Mouse (Mus musculus) liver, embryonic 15.5 days (tissue): Measurements from ENCODE around the gene Mkln1. TPM values are rescaled to one million over a fixed set of nuclear protein-coding genes. Genes with fewer than 3 reads are reported as not detected.

Experiments
- ATAC-seq: fragments of 200-750 bp; cut with Nextera tagmentation; 2 replicates; pipeline ENCODE4 v1.8.0; 2017; ENCODE audit warnings: moderate number of reproducible peaks, mild to moderate bottlenecking, moderate library complexity; ENCODE audit not compliant: insufficient read depth
- H3K27ac ChIP-seq: fragments of 300-500 bp; sonication (generic); replicated peaks from 2 replicates; pipeline ENCODE4 v1.5.1; 2015; ENCODE audit warnings: mild to moderate bottlenecking, inconsistent platforms
- H3K27me3 ChIP-seq: fragments of 300-500 bp; sonication (generic); 2 replicates; pipeline ENCODE4 v1.6.1; 2015; ENCODE audit warnings: mild to moderate bottlenecking, inconsistent platforms
- H3K36me3 ChIP-seq: fragments of 300-500 bp; sonication (generic); replicated peaks from 2 replicates; pipeline ENCODE4 v1.6.1; 2015; ENCODE audit warnings: moderate library complexity, mild to moderate bottlenecking, inconsistent platforms
- H3K4me1 ChIP-seq: fragments of 300-500 bp; sonication (generic); replicated peaks from 2 replicates; pipeline ENCODE4 v1.6.1; 2015; ENCODE audit warnings: inconsistent platforms
- H3K4me2 ChIP-seq: fragments of 300-500 bp; sonication (generic); 2 replicates; pipeline ENCODE4 v1.6.1; 2015; ENCODE audit warnings: moderate library complexity, mild to moderate bottlenecking, inconsistent platforms
- H3K4me3 ChIP-seq: fragments of 300-500 bp; sonication (generic); replicated peaks from 2 replicates; pipeline ENCODE4 v1.5.1; 2015; ENCODE audit warnings: mild to moderate bottlenecking, inconsistent platforms
- H3K9ac ChIP-seq: fragments of 300-500 bp; sonication (generic); 2 replicates; pipeline ENCODE4 v1.6.1; 2015; ENCODE audit warnings: moderate library complexity, mild to moderate bottlenecking, inconsistent platforms
- H3K9me3 ChIP-seq: fragments of 300-500 bp; sonication (generic); replicated peaks from 2 replicates; pipeline ENCODE4 v1.6.1; 2016; ENCODE audit warnings: inconsistent platforms
- WGBS: fragments of 180-500 bp; shearing (Covaris S2); methylation state at CpG from one replicate; pipeline ENCODE4 v1.1.7; 2015; ENCODE audit warnings: mixed read lengths; ENCODE audit not compliant: insufficient replicate concordance; 5-methylcytosine and 5-hydroxymethylcytosine counted together
- polyA plus RNA-seq: library from polyadenylated mRNA; unstranded; fragments of >200 nt; fragmentation: Nextera tagmentation; extraction: Ambion mirVana; gene quantifications from 2 replicates; pipeline ENCODE4 v1.2.1, GENCODE M21; 2015

Mkln1 gene
- 126 and 133 TPM in 2 replicates for polyA plus RNA-seq

DNA sequence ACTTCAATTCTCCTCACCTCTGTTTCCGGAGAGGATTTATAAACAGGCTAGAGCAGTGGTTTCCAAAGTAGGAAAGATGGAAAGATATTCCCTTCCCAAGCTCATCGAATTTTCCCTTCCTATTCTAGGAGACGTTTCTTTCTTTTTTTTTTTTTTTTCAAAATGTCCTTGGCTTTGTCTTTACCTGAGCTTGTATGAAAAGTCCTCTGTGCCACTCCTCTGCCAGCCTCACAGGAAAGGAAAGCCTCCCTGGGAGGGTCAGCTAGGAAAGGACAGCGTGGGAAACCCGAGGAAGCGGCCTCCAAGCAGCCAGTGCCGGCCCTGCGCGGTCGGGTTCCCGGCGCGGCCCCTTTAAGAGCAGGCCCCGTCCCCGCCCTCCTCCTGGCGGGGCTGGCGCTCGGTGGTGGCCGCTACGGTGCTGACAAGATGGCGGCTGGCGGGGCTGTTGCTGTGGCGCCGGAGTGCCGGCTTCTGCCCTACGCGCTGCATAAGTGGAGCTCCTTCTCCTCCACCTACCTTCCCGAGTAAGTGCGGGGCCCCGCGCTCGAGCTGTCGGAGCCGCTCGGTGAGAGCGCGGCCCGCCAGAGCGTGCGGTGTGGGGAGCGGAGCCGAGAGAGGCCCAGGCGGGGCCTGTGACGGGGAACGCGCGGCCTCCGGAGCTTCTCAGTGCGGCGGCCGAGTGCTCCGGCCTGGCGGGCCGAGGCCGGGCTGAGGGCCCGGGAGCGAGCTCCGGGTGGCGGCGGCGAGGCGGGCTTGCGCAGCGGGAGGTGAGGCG is at the start of gene Mkln1:
TSS of gene Mkln1 (plus strand) at position 305 of the 775 bp plus-strand sequence.
- peak within 1 kb of the TSS; percentile 77 for H3K4me2 ChIP-seq
- peaks cover 49% of the 10 kb centered on the region for H3K4me1 ChIP-seq
- peak within 1 kb of the TSS; percentile 93 for H3K27ac ChIP-seq
- no peaks in the 10 kb centered on the region for H3K27me3 ChIP-seq
- H3K9me3 ChIP-seq, result no peaks in the 10 kb centered on the region
- no peaks in the 10 kb centered on the region for H3K36me3 ChIP-seq
- ATAC-seq, result peak; percentile 96
- peak within 1 kb of the TSS; percentile 99 for H3K9ac ChIP-seq
- WGBS, result under 1% methylated on average over 65 of the region's 65 CpGs
- peak within 1 kb of the TSS; percentile 97 for H3K4me3 ChIP-seq

DNA sequence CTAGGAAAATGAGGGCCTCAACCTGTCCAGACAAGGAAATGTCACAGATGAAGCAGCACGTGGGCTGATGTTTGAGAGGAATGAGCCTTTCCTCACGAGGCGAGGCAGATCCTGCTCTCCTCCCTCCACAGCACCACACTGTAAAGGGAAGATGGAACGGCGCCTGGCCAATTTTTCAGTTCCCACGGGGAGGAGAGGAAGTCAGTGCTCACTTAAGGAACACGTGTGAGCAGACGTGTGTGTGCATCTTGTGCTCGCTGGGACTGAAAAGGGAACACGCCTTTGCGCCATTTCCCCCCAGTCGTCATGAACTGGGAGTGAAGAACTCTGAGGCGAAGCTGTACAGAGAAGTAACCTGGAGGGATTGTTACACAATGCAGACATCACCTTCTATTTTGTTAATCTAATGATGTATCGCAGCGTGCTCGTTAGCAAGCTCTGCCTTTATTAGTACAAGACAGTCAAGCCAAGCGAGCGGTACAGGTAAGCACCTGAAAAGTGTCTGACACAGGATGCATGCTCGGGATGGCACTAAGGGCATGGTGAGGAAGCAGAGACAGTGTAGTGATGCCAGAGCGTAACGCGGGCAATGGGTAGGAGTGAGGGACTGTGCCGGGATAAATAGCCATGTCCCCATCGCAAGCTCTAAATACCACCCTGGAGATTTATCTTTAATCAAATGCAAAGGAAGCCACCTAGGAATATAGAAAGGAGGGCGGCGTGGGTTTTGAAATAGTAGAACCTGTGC is 41.9 kb upstream of the Mkln1 start:
- no peak overlapping the region for H3K27ac ChIP-seq
- H3K9ac ChIP-seq, result no peak overlapping the region
- WGBS, result 72% methylated on average over 26 of the region's 26 CpGs
- no peaks in the 10 kb centered on the region for H3K36me3 ChIP-seq
- no peaks in the 10 kb centered on the region for H3K4me1 ChIP-seq
- H3K4me2 ChIP-seq, result no peak overlapping the region
- no peaks in the 10 kb centered on the region for H3K27me3 ChIP-seq
- H3K9me3 ChIP-seq, result no peaks in the 10 kb centered on the region
- no peak for ATAC-seq
- no peak overlapping the region for H3K4me3 ChIP-seq

DNA sequence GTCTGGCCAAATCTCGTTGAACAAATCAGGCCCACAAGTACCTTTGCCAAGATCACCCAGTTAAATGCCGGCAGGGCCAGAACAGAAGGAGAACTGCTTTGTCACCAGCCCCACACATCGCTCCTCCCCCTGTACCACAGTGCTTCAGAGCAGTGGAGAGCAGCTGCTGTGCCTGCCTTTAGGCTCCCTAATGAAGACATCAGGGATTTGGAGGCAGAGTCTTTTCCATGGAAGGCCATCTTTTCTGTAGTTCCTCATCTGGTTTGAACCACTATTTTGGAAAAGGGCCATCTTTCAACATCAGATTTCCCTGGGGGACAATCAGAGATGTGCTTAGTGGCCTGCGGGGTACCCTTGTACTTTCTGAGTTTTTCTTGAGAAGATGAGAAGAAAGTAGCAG is 41.2 kb upstream of the Mkln1 start:
- ATAC-seq, result no peak
- Histone ChIP-seq H3K4me2 (no peak overlapping the region), H3K4me1 (no peaks in the 10 kb centered on the region), H3K4me3 (no peak overlapping the region), H3K27ac (no peak overlapping the region), H3K27me3 (no peaks in the 10 kb centered on the region), H3K9me3 (no peaks in the 10 kb centered on the region), H3K9ac (no peak overlapping the region), H3K36me3 (no peaks in the 10 kb centered on the region)
- 67% methylated on average over 4 of the region's 4 CpGs for WGBS

DNA sequence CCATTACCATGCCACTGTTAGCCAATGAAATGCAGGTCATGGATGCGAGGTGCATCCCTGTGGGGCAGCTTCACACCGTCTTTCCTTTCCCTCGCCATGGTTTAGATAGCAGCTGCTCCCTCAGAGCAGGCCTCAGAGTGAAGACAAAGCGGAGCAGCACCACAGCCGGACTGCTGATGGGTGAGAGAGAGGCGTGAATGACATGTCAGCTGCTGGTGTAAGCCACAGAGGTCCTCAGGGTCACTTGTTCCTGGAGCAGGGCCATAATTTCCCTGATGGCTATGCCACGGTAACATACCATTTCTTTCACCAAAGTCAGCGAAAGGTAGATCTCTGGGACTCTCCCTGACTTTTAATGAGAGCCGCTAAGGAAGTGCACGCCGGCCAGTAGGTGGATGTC is 35.9 kb upstream of the Mkln1 start:
- ATAC-seq, result no peak
- WGBS, result 62% methylated on average over 11 of the region's 11 CpGs
- Histone ChIP-seq H3K27ac (no peak overlapping the region), H3K4me3 (no peak overlapping the region), H3K9me3 (no peaks in the 10 kb centered on the region), H3K4me1 (no peaks in the 10 kb centered on the region), H3K9ac (no peak overlapping the region), H3K36me3 (no peaks in the 10 kb centered on the region), H3K27me3 (no peaks in the 10 kb centered on the region), H3K4me2 (no peak overlapping the region)

DNA sequence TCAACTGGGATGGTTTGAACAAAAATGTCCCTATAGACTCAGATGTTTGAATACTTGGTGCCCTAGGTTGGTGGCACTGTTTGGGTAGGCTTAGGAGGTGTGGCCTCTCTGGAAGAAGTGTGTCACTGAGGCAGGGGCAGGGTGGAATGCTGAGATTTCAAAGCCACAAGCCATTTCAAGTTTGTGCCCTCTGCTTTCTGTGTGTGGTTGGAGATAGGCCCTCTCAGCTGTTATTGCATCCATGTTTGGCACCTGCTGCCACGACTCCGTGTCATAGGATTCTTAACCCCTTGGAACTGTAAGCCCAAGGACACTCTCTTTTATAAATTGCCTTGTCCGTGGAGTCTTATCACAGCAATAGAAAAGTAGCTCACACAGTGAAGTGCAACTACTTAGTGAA is 34.1 kb upstream of the Mkln1 start:
- no peak for ATAC-seq
- 73% methylated on average over 3 of the region's 3 CpGs for WGBS
- H3K27ac ChIP-seq, result no peak overlapping the region
- H3K27me3 ChIP-seq, result no peaks in the 10 kb centered on the region
- H3K9me3 ChIP-seq, result no peaks in the 10 kb centered on the region
- H3K9ac ChIP-seq, result no peak overlapping the region
- no peak overlapping the region for H3K4me2 ChIP-seq
- H3K36me3 ChIP-seq, result no peaks in the 10 kb centered on the region
- no peaks in the 10 kb centered on the region for H3K4me1 ChIP-seq
- H3K4me3 ChIP-seq, result no peak overlapping the region

DNA sequence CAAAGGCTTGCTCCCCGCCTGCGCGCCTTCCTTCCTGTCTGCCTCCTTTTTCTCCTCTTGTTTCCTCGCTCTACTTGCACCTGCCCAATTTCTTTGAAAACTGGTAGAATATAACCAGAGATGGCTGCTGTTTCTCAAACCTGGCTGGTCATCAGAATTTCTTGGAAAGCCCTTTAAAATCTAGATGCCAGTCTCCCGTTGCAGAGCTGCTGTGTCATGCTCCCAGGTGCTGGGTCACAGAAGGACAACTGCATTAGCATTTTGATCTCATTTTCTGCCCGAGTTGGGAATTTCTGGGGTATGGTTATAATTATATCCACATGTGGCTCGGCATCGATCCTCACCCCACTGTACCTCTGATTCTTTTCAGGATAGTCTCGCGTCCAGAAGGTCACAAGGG is 30.6 kb upstream of the Mkln1 start:
- H3K9ac ChIP-seq, result no peak overlapping the region
- H3K36me3 ChIP-seq, result no peaks in the 10 kb centered on the region
- H3K27me3 ChIP-seq, result no peaks in the 10 kb centered on the region
- no peak overlapping the region for H3K27ac ChIP-seq
- H3K4me1 ChIP-seq, result no peaks in the 10 kb centered on the region
- H3K9me3 ChIP-seq, result no peaks in the 10 kb centered on the region
- H3K4me2 ChIP-seq, result no peak overlapping the region
- ATAC-seq, result no peak
- WGBS, result 69% methylated on average over 10 of the region's 10 CpGs
- no peak overlapping the region for H3K4me3 ChIP-seq

DNA sequence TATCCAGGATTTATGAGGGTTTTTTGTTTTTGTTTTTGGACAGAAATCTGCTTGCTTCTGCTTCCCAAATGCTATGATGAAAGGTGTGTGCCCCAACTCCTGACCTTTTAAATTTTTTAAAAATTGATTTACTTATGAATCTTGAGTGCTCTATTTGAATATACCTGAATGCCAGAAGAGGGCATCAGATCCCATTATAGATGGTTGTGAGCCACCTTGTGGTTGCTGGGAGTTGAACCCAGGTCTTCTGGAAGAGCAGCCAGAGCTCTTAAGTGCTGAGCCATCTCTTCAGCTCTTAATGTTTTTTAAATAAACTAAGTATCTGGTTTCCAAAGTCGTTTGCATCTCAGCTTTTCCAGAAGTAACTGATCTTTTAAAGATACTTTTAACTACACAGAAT is 30.0 kb upstream of the Mkln1 start:
- ATAC-seq, result no peak
- no peaks in the 10 kb centered on the region for H3K27me3 ChIP-seq
- H3K4me1 ChIP-seq, result no peaks in the 10 kb centered on the region
- H3K36me3 ChIP-seq, result no peaks in the 10 kb centered on the region
- no peak overlapping the region for H3K4me3 ChIP-seq
- H3K4me2 ChIP-seq, result no peak overlapping the region
- H3K27ac ChIP-seq, result no peak overlapping the region
- H3K9ac ChIP-seq, result no peak overlapping the region
- 45% methylated on average over 1 of the region's 1 CpGs for WGBS
- no peaks in the 10 kb centered on the region for H3K9me3 ChIP-seq

DNA sequence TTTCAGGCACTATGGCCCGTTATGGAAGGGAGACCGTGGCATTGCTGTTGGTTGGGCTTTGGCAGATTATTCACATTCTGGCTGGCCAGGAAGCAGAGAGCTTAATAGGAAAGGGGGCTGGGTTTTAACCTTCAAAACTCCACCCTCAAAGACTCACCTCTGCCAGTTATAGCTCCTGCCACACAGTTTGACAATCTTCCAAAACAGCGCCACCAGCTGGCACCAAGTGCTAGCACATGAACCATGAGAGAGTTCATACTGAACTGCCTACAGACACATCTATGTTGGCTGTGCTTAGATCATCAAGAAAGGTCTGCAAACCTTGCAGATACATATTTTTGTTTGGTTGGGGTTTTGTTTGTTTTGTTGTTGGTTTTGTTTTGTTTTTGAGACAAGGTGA is 28.7 kb upstream of the Mkln1 start:
- no peak overlapping the region for H3K9ac ChIP-seq
- H3K27me3 ChIP-seq, result no peaks in the 10 kb centered on the region
- H3K9me3 ChIP-seq, result no peaks in the 10 kb centered on the region
- no peaks in the 10 kb centered on the region for H3K36me3 ChIP-seq
- no peak overlapping the region for H3K27ac ChIP-seq
- H3K4me2 ChIP-seq, result no peak overlapping the region
- 72% methylated on average over 3 of the region's 3 CpGs for WGBS
- ATAC-seq, result no peak
- H3K4me1 ChIP-seq, result no peaks in the 10 kb centered on the region
- H3K4me3 ChIP-seq, result no peak overlapping the region

DNA sequence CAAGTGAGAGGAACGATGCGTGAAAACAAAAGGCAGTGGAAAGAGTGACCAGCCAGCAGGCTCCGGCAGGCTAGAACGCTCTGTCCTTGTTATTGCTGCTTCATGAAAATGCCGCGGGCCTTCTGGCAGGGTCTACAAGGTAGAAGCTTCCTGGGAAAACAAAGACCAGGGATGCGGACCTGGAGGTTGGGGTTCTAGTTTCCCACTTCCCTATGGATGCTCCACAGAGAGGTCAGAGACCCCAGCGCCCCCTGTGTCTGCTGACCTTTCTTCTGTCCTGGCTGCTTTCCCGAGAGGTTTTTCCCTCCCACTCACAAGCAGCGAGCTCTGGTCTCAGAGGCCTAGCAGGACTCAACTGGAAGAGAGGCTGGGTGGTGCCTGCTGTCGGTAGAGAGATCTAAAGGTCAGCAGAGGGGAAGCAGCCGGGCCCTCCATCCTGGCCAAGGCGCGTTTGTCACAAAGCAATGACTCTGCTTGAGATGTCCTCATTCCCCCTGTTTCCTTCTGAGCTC is 27.9 kb upstream of the Mkln1 start:
- Histone ChIP-seq H3K4me1 (no peaks in the 10 kb centered on the region), H3K4me3 (no peak overlapping the region), H3K36me3 (no peaks in the 10 kb centered on the region), H3K27me3 (no peaks in the 10 kb centered on the region), H3K27ac (no peak overlapping the region), H3K9me3 (no peaks in the 10 kb centered on the region), H3K9ac (no peak overlapping the region), H3K4me2 (no peak overlapping the region)
- WGBS, result 57% methylated on average over 14 of the region's 14 CpGs
- ATAC-seq, result no peak

DNA sequence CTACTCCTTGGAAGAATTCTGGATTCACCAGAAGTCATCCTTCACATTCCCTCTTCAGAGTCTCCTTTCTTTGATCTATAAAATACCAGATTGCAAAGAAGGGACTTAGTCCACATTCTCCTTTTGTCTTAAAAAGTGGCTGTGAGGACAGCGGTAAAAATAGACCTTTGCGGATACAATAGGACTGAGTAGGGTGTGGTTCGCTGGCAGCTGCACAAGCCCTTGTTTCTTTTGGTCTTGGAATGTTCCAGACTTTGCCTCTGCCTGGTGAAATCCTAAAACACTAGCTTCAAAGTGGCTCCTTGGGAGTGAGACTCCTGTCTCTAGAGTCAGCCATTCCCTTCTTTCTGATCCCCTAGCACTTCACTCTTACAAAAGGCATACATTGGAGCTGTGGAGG is 27.4 kb upstream of the Mkln1 start:
- 74% methylated on average over 3 of the region's 3 CpGs for WGBS
- no peaks in the 10 kb centered on the region for H3K4me1 ChIP-seq
- H3K36me3 ChIP-seq, result no peaks in the 10 kb centered on the region
- H3K9ac ChIP-seq, result no peak overlapping the region
- ATAC-seq, result no peak
- no peak overlapping the region for H3K27ac ChIP-seq
- H3K4me3 ChIP-seq, result no peak overlapping the region
- no peaks in the 10 kb centered on the region for H3K9me3 ChIP-seq
- H3K4me2 ChIP-seq, result no peak overlapping the region
- no peaks in the 10 kb centered on the region for H3K27me3 ChIP-seq

DNA sequence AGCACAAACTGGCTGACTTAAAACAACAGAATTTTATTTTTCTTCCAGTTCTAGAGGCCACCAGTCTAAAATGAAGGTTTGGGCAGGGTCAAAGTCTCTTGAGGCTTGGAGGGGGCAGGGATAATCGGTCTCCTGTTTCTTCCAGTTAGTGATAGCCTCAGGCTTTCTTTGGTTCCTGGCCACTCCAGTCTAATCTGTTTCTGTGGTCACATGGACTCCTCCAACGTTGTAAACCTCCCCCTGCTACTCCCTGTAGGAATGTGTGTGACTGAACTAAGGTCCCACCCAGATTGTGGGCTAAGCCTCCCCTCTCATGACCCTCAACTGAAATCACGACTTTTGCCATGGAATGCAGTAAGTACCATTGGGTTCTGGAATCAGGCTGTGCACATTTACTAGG is 25.9 kb upstream of the Mkln1 start:
- Histone ChIP-seq H3K4me2 (no peak overlapping the region), H3K4me3 (no peak overlapping the region), H3K9me3 (no peaks in the 10 kb centered on the region), H3K27me3 (no peaks in the 10 kb centered on the region), H3K9ac (no peak overlapping the region), H3K27ac (no peak overlapping the region), H3K36me3 (no peaks in the 10 kb centered on the region), H3K4me1 (no peaks in the 10 kb centered on the region)
- no peak for ATAC-seq
- 30% methylated on average over 3 of the region's 3 CpGs for WGBS
